Mouse (Mus musculus) brain, adult 2 months (tissue): ENCODE measurements at regions not wholly inside any gene's neighbourhood (a gene's known extent, or its start where the extent isn't known, plus 50 kb on each side); places are given as distances from the start of the nearest gene placed in this dataset.

ENCODE experiments used
- DNase-seq: peaks from one replicate; pipeline ENCODE4 v3.0.0; 2011; ENCODE audit warnings: low read depth, low spot score

DNA sequence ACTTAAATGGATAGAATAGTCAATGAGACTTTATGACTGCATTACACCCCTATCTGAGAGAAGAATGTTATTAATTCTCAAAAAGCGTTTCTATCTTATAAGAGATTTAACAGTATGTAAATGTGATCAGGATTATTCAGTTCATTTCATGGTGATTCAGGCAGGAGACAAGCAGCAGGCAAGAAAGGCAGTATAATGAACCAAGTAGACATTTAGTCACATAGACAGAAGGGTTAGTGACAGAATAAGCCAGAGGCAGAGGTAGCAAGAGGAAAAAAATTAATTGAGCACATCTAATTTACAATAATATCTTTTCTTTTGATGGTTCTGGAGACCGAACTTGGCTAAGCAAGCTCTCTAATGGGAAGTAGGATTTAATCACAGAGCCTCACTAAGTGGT lies 102.9 kb upstream of the Rsrc1 start:
- DNase-seq = no peak

DNA sequence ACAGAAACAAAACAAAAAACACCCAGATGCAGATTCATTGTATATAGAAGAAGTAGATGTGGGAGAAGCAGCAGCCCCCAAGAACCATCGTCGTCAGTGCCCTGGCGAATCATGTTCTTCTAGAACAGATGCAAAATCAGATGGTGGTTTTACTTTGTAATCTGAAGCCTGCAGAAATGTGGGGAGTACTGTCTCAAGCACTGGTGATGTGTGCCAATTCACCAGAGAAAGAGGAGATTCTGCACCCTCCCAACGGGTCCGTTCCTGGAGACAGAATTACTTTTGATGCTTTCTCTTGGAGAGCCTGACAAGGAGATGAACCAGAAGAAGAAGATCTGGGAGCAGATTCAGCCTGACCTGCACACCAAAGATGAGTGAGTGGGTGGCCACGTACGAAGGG lies 98.5 kb upstream of the Rsrc1 start:
- peak; percentile 32 for DNase-seq

DNA sequence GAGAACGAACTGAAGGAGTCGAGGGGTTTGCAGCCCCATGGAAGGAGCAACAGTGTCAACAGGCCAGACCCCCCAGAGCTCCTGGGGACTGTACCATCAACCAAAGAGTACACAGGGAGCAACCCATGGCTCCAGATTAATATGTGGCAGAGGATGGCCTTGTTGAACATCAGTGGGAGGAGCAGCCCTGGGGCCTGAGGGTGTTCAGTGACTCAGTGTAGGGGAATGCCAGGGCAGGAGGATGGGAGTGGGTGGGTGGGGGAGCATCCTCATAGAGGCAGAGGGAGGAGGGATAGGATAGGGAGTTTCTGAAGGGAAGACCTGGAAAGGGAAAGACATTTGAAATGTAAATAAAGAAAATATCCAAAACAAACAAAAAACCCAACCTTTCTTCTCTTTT lies 85.5 kb upstream of the Rsrc1 start:
- DNase-seq = no peak
